Mouse (Mus musculus) brain, embryonic 14.5 days (tissue): ENCODE measurements at regions not wholly inside any gene's neighbourhood (a gene's known extent, or its start where the extent isn't known, plus 50 kb on each side); places are given as distances from the start of the nearest gene placed in this dataset.

Source experiments
- CTCF ChIP-seq: fragments of 200-500 bp; IDR thresholded peaks from 2 replicates; pipeline ENCODE4 v1.5.1; 2012; ENCODE audit warnings: inconsistent platforms, mild to moderate bottlenecking, moderate library complexity, borderline replicate concordance; ENCODE audit not compliant: insufficient read depth, insufficient read length; ENCODE audit errors: extremely low read depth
- POLR2A ChIP-seq: fragments of 200-500 bp; IDR thresholded peaks from 2 replicates; pipeline ENCODE4 v1.6.1; 2012; ENCODE audit warnings: mild to moderate bottlenecking, inconsistent platforms, borderline replicate concordance; ENCODE audit not compliant: poor library complexity, insufficient read depth, insufficient read length, severe bottlenecking; ENCODE audit errors: extremely low read depth

GRCm38 (mm10) chr8:79583326-79583725 lies 56.1 kb upstream of the Otud4 start:
- TF ChIP-seq CTCF (peak; percentile 31; the same call in 1 of the 2 replicates), POLR2A (no peak)
